Mouse (Mus musculus) Patski (cell line): Measurements from ENCODE around the gene Rfx2. TPM values are rescaled to one million over a fixed set of nuclear protein-coding genes. Genes with fewer than 3 reads are reported as not detected.

Experiments used
- ATAC-seq: fragments of 100-300 bp; one replicate; pipeline ENCODE4 v1.8.0; 2021
- CTCF ChIA-PET: fragments of 350-600 bp; sonication (Branson Sonifier 250); formaldehyde crosslinking; loops from one replicate; lab custom pipeline; 2022; ENCODE audit warnings: inconsistent platforms; lab: Charles Lee
- POLR2A ChIA-PET: fragments of 350-600 bp; sonication (Branson Sonifier 250); formaldehyde crosslinking; loops from one replicate; lab custom pipeline; 2022; ENCODE audit warnings: antibody characterized with exemption, inconsistent platforms; lab: Charles Lee
- DNase-seq: peaks from one replicate; pipeline ENCODE4 v3.0.0-alpha.2; 2011; ENCODE audit warnings: low read depth, low spot score
- H3K27me3 ChIP-seq: fragments of 371-371 bp; one replicate; pipeline ENCODE4 v1.5.1; 2021
- CTCF ChIP-seq: fragments of 100-300 bp; IDR thresholded peaks from one replicate; pipeline ENCODE4 v1.5.1; 2021
- in situ Hi-C: fragments of 300-500 bp; cut with MboI; formaldehyde crosslinking; loops from 3 replicates; pipeline ENCODE4 v1.11.1; 2018; ENCODE audit warnings: low pct_unique_long_range_greater_than_20kb, mixed read lengths
- polyA plus RNA-seq: library from polyadenylated mRNA; unstranded; gene quantifications from one replicate; pipeline ENCODE4 v1.2.3, GENCODE M21; 2021

The Rfx2 gene
- polyA plus RNA-seq, 1 experiment from 2014 or later = 7.7 TPM

DNA sequence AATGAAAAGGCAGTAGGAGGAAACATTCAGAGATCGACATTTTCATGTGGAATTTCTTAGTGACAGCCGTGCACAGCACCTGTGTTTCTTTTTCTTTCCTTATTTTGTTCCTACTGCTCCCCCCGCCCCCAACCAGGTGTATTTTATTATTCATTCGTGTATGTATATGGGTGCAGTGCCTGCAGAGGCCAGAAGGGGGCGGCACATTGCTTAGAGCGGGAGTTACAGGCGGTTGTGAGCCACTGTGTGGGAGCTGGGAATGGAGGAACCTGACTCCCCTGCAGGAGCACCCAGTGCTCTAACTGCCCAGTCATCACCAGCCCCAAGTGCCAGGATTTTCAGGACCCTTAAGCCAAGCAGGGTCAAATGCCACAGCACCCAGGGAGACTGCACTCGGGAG is 94.3 kb downstream of the Rfx2 start:
- CTCF ChIA-PET = interaction anchor here (0.7 to 2.1 kb wide), 3 partner anchors 12 to 17 kb away, joined by 3 to 5 read pairs (median 3); no protein-coding TSS in a partner anchor
- POLR2A ChIA-PET = no interaction called here
- in situ Hi-C loops = no loop called here
- TF ChIP-seq CTCF = no peak
- peaks cover 42% of the 10 kb centered on the region for H3K27me3 ChIP-seq
- no peak for ATAC-seq
- no peak for DNase-seq

DNA sequence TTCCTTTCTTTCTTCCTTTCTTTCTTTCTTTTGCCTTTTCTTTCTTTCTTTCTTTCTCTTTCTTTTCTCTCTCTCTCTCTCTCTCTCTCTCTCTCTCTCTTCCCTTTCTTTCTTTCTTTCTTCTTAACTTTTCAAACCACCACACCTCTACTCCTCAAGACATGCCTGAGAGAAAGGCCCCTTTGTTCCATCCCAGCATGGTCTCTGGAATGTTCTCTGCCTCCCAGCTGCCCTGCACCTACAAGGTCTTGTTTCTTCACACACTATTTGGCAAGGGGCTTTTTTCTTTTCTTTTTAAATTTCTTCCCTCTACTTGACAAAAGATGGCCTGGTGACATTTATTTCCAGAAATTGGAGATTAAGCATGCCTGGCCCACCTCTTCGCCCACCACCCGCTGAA is 101.2 kb downstream of the Rfx2 start:
- ChIA-PET CTCF (no interaction called here), POLR2A (interaction anchor here (0.6 kb wide), 1 partner anchor 60 kb away, joined by 4 read pairs; no protein-coding TSS in a partner anchor)
- no peak for ATAC-seq
- no peak for TF ChIP-seq CTCF
- in situ Hi-C loops = no loop called here
- H3K27me3 ChIP-seq = peaks cover 40% of the 10 kb centered on the region
- DNase-seq = no peak

DNA sequence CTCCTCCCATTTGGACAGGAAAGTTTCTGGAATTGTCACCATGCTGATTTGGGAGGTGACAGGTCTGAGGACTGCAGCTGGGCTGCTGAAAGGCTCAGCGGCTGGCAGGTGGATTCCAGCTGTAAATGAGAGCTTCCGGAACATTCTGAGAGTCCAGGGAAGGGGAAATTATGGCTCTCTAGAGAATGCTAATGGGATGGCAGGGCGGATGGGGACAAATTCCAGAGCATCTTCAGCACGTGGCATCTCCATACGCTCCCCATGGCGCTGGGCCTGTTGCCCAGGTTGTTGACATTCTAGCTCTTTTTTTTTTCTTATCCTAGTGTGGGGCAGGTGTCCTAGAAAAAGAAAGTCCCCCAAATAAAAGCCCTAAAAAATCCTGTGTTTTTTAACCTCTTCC is 101.7 kb downstream of the Rfx2 start:
- in situ Hi-C loops = no loop called here
- ChIA-PET POLR2A (interaction anchor here (0.6 to 0.7 kb wide), 2 partner anchors 22 to 60 kb away, joined by 3 to 4 read pairs; no protein-coding TSS in a partner anchor), CTCF (no interaction called here)
- ATAC-seq (no peak), DNase-seq (no peak)
- H3K27me3 ChIP-seq = peaks cover 36% of the 10 kb centered on the region
- TF ChIP-seq CTCF = no peak

DNA sequence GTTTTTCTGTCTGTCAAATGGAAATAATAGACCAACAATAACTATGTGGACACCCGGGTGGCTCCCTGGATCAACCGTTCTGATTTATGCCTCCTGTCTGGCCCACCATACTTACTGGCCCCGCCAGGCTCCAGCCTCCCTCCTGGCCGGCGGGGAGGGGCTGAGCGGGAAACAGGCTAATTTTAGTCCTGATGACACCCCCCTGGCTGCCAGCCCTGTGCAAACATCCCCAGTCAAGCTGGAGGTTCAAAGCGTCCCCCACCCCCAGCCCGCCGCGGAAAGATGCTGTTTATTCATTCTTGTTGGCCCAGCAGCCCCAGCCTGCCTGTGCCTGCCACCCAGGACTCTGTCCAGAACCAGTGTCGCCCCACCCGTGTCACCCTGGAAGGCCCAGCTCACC is 102.7 kb downstream of the Rfx2 start:
- no peak for TF ChIP-seq CTCF
- ChIA-PET CTCF (no interaction called here), POLR2A (interaction anchor here (1.0 kb wide), 1 partner anchor 35 kb away, joined by 3 read pairs; no protein-coding TSS in a partner anchor)
- no peak for DNase-seq
- ATAC-seq = no peak
- in situ Hi-C loops = no loop called here
- H3K27me3 ChIP-seq = peaks cover 25% of the 10 kb centered on the region

DNA sequence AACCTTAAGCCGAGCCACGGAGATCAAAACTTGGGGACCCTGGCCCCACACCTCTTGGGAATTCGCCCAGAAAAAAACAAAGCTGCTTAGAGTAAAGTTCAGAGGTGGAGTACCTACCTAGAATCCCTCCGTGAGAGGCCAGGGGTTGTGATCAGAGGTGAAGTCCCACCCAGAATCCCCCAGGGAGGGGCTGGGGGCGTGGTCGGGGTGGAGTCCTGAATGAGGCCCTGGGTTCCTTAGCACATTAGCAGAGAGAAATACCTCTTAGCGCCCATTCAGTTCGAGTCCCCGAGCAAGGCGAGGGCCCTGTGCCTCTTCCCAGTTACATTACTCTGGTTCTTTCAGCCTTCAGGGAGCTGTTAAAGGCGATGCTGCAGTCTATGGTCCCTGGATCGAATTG is 103.2 kb downstream of the Rfx2 start:
- DNase-seq (no peak), ATAC-seq (no peak)
- peaks cover 23% of the 10 kb centered on the region for H3K27me3 ChIP-seq
- TF ChIP-seq CTCF = no peak
- POLR2A ChIA-PET = interaction anchor here (1.0 kb wide), 1 partner anchor 35 kb away, joined by 3 read pairs; no protein-coding TSS in a partner anchor
- CTCF ChIA-PET = no interaction called here
- in situ Hi-C loops = no loop called here

DNA sequence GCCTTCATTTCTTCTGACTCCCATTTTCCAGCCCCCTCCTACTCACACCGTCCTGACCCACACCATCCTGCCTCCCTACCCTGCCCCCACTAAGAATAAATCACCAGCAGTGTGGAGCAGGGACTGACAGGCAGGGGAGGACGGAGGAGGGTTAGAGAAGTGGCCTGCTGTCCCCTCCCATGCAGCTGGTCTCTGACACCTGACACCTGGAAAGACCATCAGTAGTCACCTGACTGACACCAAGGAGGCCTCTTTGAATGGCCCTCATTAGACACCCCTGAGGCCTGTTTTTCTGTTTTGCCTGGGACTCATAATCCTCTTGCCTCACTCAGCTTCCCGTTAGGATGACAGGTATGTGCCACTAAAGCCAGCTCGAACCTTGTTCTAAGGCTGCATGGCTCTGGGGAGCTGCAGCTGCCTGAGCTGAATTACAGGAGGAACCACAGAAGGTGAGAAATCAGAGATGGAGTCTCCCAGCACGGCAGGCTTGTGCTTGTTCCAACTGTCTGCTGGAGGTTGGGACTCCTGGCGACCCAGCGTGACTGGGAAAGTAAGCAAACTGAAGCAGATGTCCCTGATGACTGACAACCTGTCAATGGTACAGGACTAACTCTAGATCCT is 103.7 kb downstream of the Rfx2 start:
- no peak for TF ChIP-seq CTCF
- CTCF ChIA-PET = no interaction called here
- POLR2A ChIA-PET = interaction anchor here (1.0 kb wide), 1 partner anchor 36 kb away, joined by 3 read pairs; no protein-coding TSS in a partner anchor
- ATAC-seq = no peak
- no peak for DNase-seq
- in situ Hi-C loops = no loop called here
- peaks cover 20% of the 10 kb centered on the region for H3K27me3 ChIP-seq

Other genes starting within 250 kb of the Rfx2 start
- gene Safb2, start 246.4 kb downstream of the Rfx2 start, polyA plus RNA-seq = 127 TPM
- gene Safb, start 246.2 kb downstream of the Rfx2 start, polyA plus RNA-seq = 159 TPM
- 323 TPM for gene 2410015M20Rik, start 221.2 kb downstream of the Rfx2 start, polyA plus RNA-seq
- 1,365 TPM for gene Rpl36, start 217.6 kb downstream of the Rfx2 start, polyA plus RNA-seq
- gene Lonp1, start 204.1 kb downstream of the Rfx2 start, polyA plus RNA-seq = 193 TPM
- gene Catsperd, start 202.9 kb downstream of the Rfx2 start, polyA plus RNA-seq = 0.35 TPM
- 85.8 TPM for gene Ranbp3, start 157.7 kb downstream of the Rfx2 start, polyA plus RNA-seq
- gene Ndufa11, start 113.2 kb downstream of the Rfx2 start, polyA plus RNA-seq = 272 TPM
- 25.6 TPM for gene Vmac, start 113.0 kb downstream of the Rfx2 start, polyA plus RNA-seq
- gene Nrtn, start 73.5 kb downstream of the Rfx2 start, polyA plus RNA-seq = 7.1 TPM
- 50.5 TPM for gene Dus3l, start 66.3 kb downstream of the Rfx2 start, polyA plus RNA-seq
- 0.89 TPM for gene Prr22, start 60.8 kb downstream of the Rfx2 start, polyA plus RNA-seq
- not detected for gene Acsbg2, start 43.4 kb upstream of the Rfx2 start, polyA plus RNA-seq
- gene 1700061G19Rik, start 44.5 kb upstream of the Rfx2 start, polyA plus RNA-seq = not detected
- gene Mllt1, start 104.4 kb upstream of the Rfx2 start, polyA plus RNA-seq = 55.0 TPM
- not detected for gene Acer1, start 151.1 kb upstream of the Rfx2 start, polyA plus RNA-seq
- 113 TPM for gene Clpp, start 159.3 kb upstream of the Rfx2 start, polyA plus RNA-seq
- gene Alkbh7, start 166.3 kb upstream of the Rfx2 start, polyA plus RNA-seq = 47.7 TPM
- 1.7 TPM for gene Pspn, start 169.0 kb upstream of the Rfx2 start, polyA plus RNA-seq
- gene Gtf2f1, start 180.3 kb upstream of the Rfx2 start, polyA plus RNA-seq = 104 TPM
- gene Gm17949, start 180.5 kb upstream of the Rfx2 start, polyA plus RNA-seq = not detected
- gene Khsrp, start 200.5 kb upstream of the Rfx2 start, polyA plus RNA-seq = 80.4 TPM
- not detected for gene Slc25a41, start 210.6 kb upstream of the Rfx2 start, polyA plus RNA-seq
- gene Crb3, start 228.1 kb upstream of the Rfx2 start, polyA plus RNA-seq = 31.4 TPM
- gene Slc25a23, start 228.8 kb upstream of the Rfx2 start, polyA plus RNA-seq = 111 TPM
- gene Dennd1c, start 247.5 kb upstream of the Rfx2 start, polyA plus RNA-seq = 2.7 TPM